Mouse (Mus musculus) WW6 (cell line): ENCODE data around the gene C2cd4a.

Experiments
- DNase-seq: peaks from one replicate; pipeline ENCODE4 v3.0.0-alpha.2; 2013; ENCODE audit warnings: low read depth, low spot score

Gene C2cd4a

GRCm38 (mm10) chr9:67832046-67832605 lies at the start of gene C2cd4a:
TSS of gene C2cd4a (minus strand) at chr9:67832330.
- no peak for DNase-seq

GRCm38 (mm10) chr9:67878197-67878769 lies 46.2 kb upstream of the C2cd4a start:
- DNase-seq = no peak

- no peak for DNase-seq
Measured at GRCm38 (mm10) chr9:67877081-67877718, 45.1 kb upstream of the C2cd4a start.

- no peak for DNase-seq
Measured at GRCm38 (mm10) chr9:67875337-67875736, 43.2 kb upstream of the C2cd4a start.

GRCm38 (mm10) chr9:67874522-67875222 lies 42.5 kb upstream of the C2cd4a start:
- DNase-seq = no peak

GRCm38 (mm10) chr9:67869691-67870450 lies 37.7 kb upstream of the C2cd4a start:
- DNase-seq = no peak

GRCm38 (mm10) chr9:67867411-67867810 lies 35.3 kb upstream of the C2cd4a start:
- no peak for DNase-seq

- DNase-seq = no peak
Measured at GRCm38 (mm10) chr9:67865411-67865810, 33.3 kb upstream of the C2cd4a start.

GRCm38 (mm10) chr9:67864011-67864410 lies 31.9 kb upstream of the C2cd4a start:
- no peak for DNase-seq

- no peak for DNase-seq
Measured at GRCm38 (mm10) chr9:67863332-67863731, 31.2 kb upstream of the C2cd4a start.

GRCm38 (mm10) chr9:67860273-67860672 lies 28.1 kb upstream of the C2cd4a start:
- DNase-seq = no peak

GRCm38 (mm10) chr9:67851150-67851549 lies 19.0 kb upstream of the C2cd4a start:
- no peak for DNase-seq

GRCm38 (mm10) chr9:67849846-67850245 lies 17.7 kb upstream of the C2cd4a start:
- no peak for DNase-seq

- DNase-seq = no peak
Measured at GRCm38 (mm10) chr9:67849397-67849796, 17.3 kb upstream of the C2cd4a start.

- no peak for DNase-seq
Measured at GRCm38 (mm10) chr9:67847606-67848005, 15.5 kb upstream of the C2cd4a start.

GRCm38 (mm10) chr9:67846089-67846488 lies 14.0 kb upstream of the C2cd4a start:
- no peak for DNase-seq

- DNase-seq = no peak
Measured at GRCm38 (mm10) chr9:67845648-67846047, 13.5 kb upstream of the C2cd4a start.

GRCm38 (mm10) chr9:67845012-67845411 lies 12.9 kb upstream of the C2cd4a start:
- DNase-seq = no peak

GRCm38 (mm10) chr9:67842797-67843196 lies 10.7 kb upstream of the C2cd4a start:
- no peak for DNase-seq

- DNase-seq = no peak
Measured at GRCm38 (mm10) chr9:67839981-67840859, 8.1 kb upstream of the C2cd4a start, which contains the start of gene Vps13c. TSS of gene Vps13c (plus strand) at chr9:67840396.

- no peak for DNase-seq
Measured at GRCm38 (mm10) chr9:67837311-67837710, 5.2 kb upstream of the C2cd4a start.
